Mouse (Mus musculus): ENCODE measurements around the gene Limd2. TPM values are rescaled to one million over a fixed set of nuclear protein-coding genes. Genes with fewer than 3 reads are reported as not detected.

The Limd2 gene
- polyA plus RNA-seq, 1 experiment from 2014 or later, result 591 TPM

- no peak overlapping the region for H3K9ac ChIP-seq (ENCODE audit: low read length)
- no peak overlapping the region for H3K27ac ChIP-seq (replicated peaks; ENCODE audit: low read depth, low read length)
- ATAC-seq (ENCODE audit: insufficient number of reproducible peaks, low FRiP score, low TSS enrichment, low read depth) (no peak), DNase-seq (ENCODE audit: low spot score) (no peak)
- H3K36me3 ChIP-seq (ENCODE audit: control insufficient read depth, insufficient read depth, low read length), result no peaks in the 10 kb centered on the region
- WGBS, result 68% methylated on average over 5 of the region's 5 CpGs
- H3K4me1 ChIP-seq (ENCODE audit: control insufficient read depth, insufficient read depth, low read length), result no peaks in the 10 kb centered on the region
- no peak overlapping the region for H3K4me2 ChIP-seq (ENCODE audit: low read depth, severe bottlenecking)
- no peaks in the 10 kb centered on the region for H3K27me3 ChIP-seq (ENCODE audit: control insufficient read depth, insufficient read depth, low read length)
- H3K4me3 ChIP-seq (ENCODE audit: low read depth, low read length), result no peak overlapping the region
- no peaks in the 10 kb centered on the region for H3K9me3 ChIP-seq (ENCODE audit: control insufficient read depth, low read length)
These were observed 17.5 kb upstream of the Limd2 start for GRCm38 (mm10) chr11:106178036-106178782.

- no peak overlapping the region for H3K4me2 ChIP-seq (ENCODE audit: low read depth, severe bottlenecking)
- no peaks in the 10 kb centered on the region for H3K9me3 ChIP-seq (ENCODE audit: control insufficient read depth, low read length)
- no peaks in the 10 kb centered on the region for H3K4me1 ChIP-seq (ENCODE audit: control insufficient read depth, insufficient read depth, low read length)
- 87% methylated on average over 5 of the region's 5 CpGs for WGBS
- ATAC-seq (ENCODE audit: insufficient number of reproducible peaks, low FRiP score, low TSS enrichment, low read depth) (no peak), DNase-seq (ENCODE audit: low spot score) (no peak)
- no peak overlapping the region for H3K4me3 ChIP-seq (ENCODE audit: low read depth, low read length)
- H3K9ac ChIP-seq (ENCODE audit: low read length), result no peak overlapping the region
- H3K27ac ChIP-seq (replicated peaks; ENCODE audit: low read depth, low read length), result no peak overlapping the region
- H3K27me3 ChIP-seq (ENCODE audit: control insufficient read depth, insufficient read depth, low read length), result no peaks in the 10 kb centered on the region
- no peaks in the 10 kb centered on the region for H3K36me3 ChIP-seq (ENCODE audit: control insufficient read depth, insufficient read depth, low read length)
These were observed 15.7 kb upstream of the Limd2 start for GRCm38 (mm10) chr11:106176372-106176771.

DNA sequence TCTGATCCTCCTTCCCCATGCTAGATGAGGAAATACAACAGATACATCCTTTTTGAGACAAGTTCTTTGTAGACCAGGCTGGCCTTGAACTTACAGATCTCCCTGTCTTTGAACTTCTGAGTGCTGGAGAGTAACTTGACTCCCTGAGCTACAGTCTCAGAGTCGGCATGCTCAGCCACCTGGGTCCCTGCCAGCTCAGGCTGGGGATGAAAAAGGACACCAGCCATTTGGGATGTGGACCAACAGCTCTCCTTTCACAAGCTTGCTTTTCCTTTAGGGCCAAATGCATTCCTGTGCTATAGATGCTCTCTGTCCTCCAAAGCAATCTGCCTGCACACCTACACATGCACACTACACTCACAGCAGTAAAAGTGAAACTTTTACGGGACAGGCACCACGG lies 14.4 kb upstream of the Limd2 start:
- no peaks in the 10 kb centered on the region for H3K9me3 ChIP-seq (ENCODE audit: control insufficient read depth, low read length)
- ATAC-seq (ENCODE audit: insufficient number of reproducible peaks, low FRiP score, low TSS enrichment, low read depth), result no peak

DNA sequence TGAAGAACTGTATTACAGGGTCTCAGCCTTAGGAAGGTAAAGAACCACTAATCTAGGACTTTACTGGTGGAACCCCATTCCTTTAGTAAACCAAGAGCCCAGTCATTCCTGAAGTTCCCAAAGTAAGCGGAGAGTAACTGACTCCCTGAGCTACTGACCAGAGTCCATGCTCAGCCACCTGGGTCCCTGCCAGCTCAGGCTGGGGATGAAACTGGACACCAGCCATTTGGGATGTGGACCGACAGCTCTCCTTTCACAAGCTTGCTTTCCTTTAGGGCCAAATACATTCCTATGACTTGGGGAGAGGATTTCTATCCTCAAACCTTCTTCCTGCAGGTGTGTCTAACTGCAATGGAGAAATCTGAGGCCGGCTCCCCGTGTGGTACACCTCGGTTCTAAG lies 13.7 kb upstream of the Limd2 start:
- H3K9me3 ChIP-seq (ENCODE audit: control insufficient read depth, low read length), result no peaks in the 10 kb centered on the region
- H3K4me3 ChIP-seq (ENCODE audit: low read depth, low read length), result no peak overlapping the region
- no peak overlapping the region for H3K27ac ChIP-seq (replicated peaks; ENCODE audit: low read depth, low read length)
- H3K4me1 ChIP-seq (ENCODE audit: control insufficient read depth, insufficient read depth, low read length), result no peaks in the 10 kb centered on the region
- ATAC-seq (ENCODE audit: insufficient number of reproducible peaks, low FRiP score, low TSS enrichment, low read depth) (no peak), DNase-seq (ENCODE audit: low spot score) (no peak)
- WGBS, result 82% methylated on average over 5 of the region's 5 CpGs
- H3K9ac ChIP-seq (ENCODE audit: low read length), result no peak overlapping the region
- peaks cover 2% of the 10 kb centered on the region; the same call in 1 of the 2 replicates for H3K36me3 ChIP-seq (ENCODE audit: control insufficient read depth, insufficient read depth, low read length)
- no peaks in the 10 kb centered on the region for H3K27me3 ChIP-seq (ENCODE audit: control insufficient read depth, insufficient read depth, low read length)
- no peak overlapping the region for H3K4me2 ChIP-seq (ENCODE audit: low read depth, severe bottlenecking)

More for the DNA sequence above, 14.4 kb upstream of the Limd2 start:
- no peak for DNase-seq (ENCODE audit: low spot score)
- no peak overlapping the region for H3K4me2 ChIP-seq (ENCODE audit: low read depth, severe bottlenecking)
- no peaks in the 10 kb centered on the region for H3K4me1 ChIP-seq (ENCODE audit: control insufficient read depth, insufficient read depth, low read length)
- H3K27me3 ChIP-seq (ENCODE audit: control insufficient read depth, insufficient read depth, low read length), result no peaks in the 10 kb centered on the region
- H3K27ac ChIP-seq (replicated peaks; ENCODE audit: low read depth, low read length), result no peak overlapping the region
- WGBS, result 58% methylated on average over 3 of the region's 3 CpGs
- H3K36me3 ChIP-seq (ENCODE audit: control insufficient read depth, insufficient read depth, low read length), result peaks cover 2% of the 10 kb centered on the region; the same call in 1 of the 2 replicates
- no peak overlapping the region for H3K9ac ChIP-seq (ENCODE audit: low read length)
- no peak overlapping the region for H3K4me3 ChIP-seq (ENCODE audit: low read depth, low read length)

- Histone ChIP-seq H3K4me3 (ENCODE audit: low read depth, low read length) (no peak overlapping the region), H3K36me3 (ENCODE audit: control insufficient read depth, insufficient read depth, low read length) (peaks cover 2% of the 10 kb centered on the region; the same call in 1 of the 2 replicates), H3K4me2 (ENCODE audit: low read depth, severe bottlenecking) (no peak overlapping the region), H3K4me1 (ENCODE audit: control insufficient read depth, insufficient read depth, low read length) (no peaks in the 10 kb centered on the region), H3K9ac (ENCODE audit: low read length) (no peak overlapping the region), H3K27me3 (ENCODE audit: control insufficient read depth, insufficient read depth, low read length) (no peaks in the 10 kb centered on the region), H3K9me3 (ENCODE audit: control insufficient read depth, low read length) (no peaks in the 10 kb centered on the region), H3K27ac (replicated peaks; ENCODE audit: low read depth, low read length) (no peak overlapping the region)
- WGBS, result 98% methylated on average over 2 of the region's 2 CpGs
- DNase-seq (ENCODE audit: low spot score) (no peak), ATAC-seq (ENCODE audit: insufficient number of reproducible peaks, low FRiP score, low TSS enrichment, low read depth) (no peak)
These were observed 12.6 kb upstream of the Limd2 start for GRCm38 (mm10) chr11:106173228-106173627.

DNA sequence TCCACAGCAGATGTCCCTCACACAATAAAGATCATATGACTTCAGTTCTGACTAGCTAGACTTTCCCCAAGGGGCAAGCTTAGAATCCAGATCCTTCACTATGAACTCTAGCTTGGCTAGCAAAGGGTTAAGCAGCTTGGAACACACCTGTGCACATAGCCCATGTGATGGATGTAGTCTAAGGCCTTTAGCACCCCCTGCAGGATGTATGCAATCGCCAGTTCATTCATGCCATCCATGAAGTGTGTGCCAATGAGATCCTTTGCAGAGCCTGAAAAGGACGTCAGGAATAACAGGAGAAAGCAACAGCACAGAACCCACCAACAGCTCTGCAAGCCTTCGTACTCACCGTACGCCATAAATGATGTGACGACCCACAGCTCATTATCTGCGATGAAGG lies 10.1 kb upstream of the Limd2 start:
- no peak overlapping the region for H3K4me2 ChIP-seq (ENCODE audit: low read depth, severe bottlenecking)
- no peak overlapping the region for H3K9ac ChIP-seq (ENCODE audit: low read length)
- no peaks in the 10 kb centered on the region for H3K4me1 ChIP-seq (ENCODE audit: control insufficient read depth, insufficient read depth, low read length)
- 79% methylated on average over 7 of the region's 7 CpGs for WGBS
- ATAC-seq (ENCODE audit: insufficient number of reproducible peaks, low FRiP score, low TSS enrichment, low read depth), result no peak
- no peaks in the 10 kb centered on the region for H3K9me3 ChIP-seq (ENCODE audit: control insufficient read depth, low read length)
- no peak overlapping the region for H3K27ac ChIP-seq (replicated peaks; ENCODE audit: low read depth, low read length)
- no peak for DNase-seq (ENCODE audit: low spot score)
- peaks cover 7% of the 10 kb centered on the region for H3K36me3 ChIP-seq (ENCODE audit: control insufficient read depth, insufficient read depth, low read length)
- H3K4me3 ChIP-seq (ENCODE audit: low read depth, low read length), result no peak overlapping the region
- H3K27me3 ChIP-seq (ENCODE audit: control insufficient read depth, insufficient read depth, low read length), result no peaks in the 10 kb centered on the region

DNA sequence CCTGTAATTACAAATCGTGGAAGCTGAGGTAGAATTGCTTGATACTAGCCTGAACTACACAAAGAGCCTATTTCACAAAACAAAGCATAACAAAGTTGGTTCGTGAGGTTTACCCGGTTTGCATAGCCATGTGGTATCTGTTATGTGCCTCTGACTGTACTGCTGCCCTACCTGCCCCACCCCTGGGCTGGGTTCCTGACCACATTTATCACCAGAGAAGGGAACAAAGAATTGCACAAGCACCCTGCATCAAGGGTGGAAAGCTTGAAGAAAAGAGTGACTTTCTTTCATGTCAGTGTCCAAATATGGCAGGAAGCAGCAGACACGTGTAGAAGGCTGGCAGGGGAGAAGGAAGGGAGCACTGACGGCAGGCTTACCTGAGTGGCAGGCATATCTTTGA lies 6.8 kb upstream of the Limd2 start:
- H3K4me3 ChIP-seq (ENCODE audit: low read depth, low read length), result no peak overlapping the region
- ATAC-seq (ENCODE audit: insufficient number of reproducible peaks, low FRiP score, low TSS enrichment, low read depth) (no peak), DNase-seq (ENCODE audit: low spot score) (no peak)
- WGBS, result 86% methylated on average over 5 of the region's 5 CpGs
- H3K27me3 ChIP-seq (ENCODE audit: control insufficient read depth, insufficient read depth, low read length), result no peaks in the 10 kb centered on the region
- no peak overlapping the region for H3K4me2 ChIP-seq (ENCODE audit: low read depth, severe bottlenecking)
- H3K4me1 ChIP-seq (ENCODE audit: control insufficient read depth, insufficient read depth, low read length), result no peaks in the 10 kb centered on the region
- H3K27ac ChIP-seq (replicated peaks; ENCODE audit: low read depth, low read length), result no peak overlapping the region
- H3K9me3 ChIP-seq (ENCODE audit: control insufficient read depth, low read length), result no peaks in the 10 kb centered on the region
- H3K36me3 ChIP-seq (ENCODE audit: control insufficient read depth, insufficient read depth, low read length), result peaks cover 12% of the 10 kb centered on the region
- H3K9ac ChIP-seq (ENCODE audit: low read length), result no peak overlapping the region

DNA sequence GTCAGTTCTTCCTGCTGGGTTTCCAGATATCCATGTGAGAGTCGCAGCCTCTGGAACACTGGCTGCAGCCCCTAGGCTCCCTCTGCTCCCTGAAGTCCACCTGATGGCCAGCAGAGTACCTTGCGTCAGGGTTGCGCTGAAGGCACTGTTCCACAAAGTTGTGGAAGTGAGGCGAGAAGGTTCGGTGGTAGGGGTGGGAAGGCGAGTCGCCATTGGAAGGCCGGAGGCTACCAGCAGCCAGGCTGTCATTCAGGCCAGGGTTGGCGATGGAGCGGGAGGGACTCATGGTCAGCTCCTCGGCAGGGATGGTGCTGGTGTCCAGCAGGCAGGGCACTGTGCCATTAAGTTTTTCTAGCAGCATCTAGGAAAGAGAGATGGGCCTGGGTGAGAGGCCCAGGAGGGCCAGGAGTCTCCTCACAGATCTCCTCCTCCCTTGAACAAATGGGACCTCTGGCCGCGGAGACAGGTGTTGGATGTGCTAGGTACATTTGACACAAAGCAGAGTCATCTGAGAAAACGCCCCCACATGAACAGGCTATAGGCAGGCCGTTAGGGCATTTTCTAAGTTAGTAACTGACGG lies 4.0 kb upstream of the Limd2 start:
- Histone ChIP-seq H3K36me3 (ENCODE audit: control insufficient read depth, insufficient read depth, low read length) (peaks cover 10% of the 10 kb centered on the region), H3K4me3 (ENCODE audit: low read depth, low read length) (no peak overlapping the region), H3K27ac (replicated peaks; ENCODE audit: low read depth, low read length) (no peak overlapping the region), H3K9me3 (ENCODE audit: control insufficient read depth, low read length) (no peaks in the 10 kb centered on the region), H3K4me2 (ENCODE audit: low read depth, severe bottlenecking) (no peak overlapping the region), H3K27me3 (ENCODE audit: control insufficient read depth, insufficient read depth, low read length) (no peaks in the 10 kb centered on the region), H3K9ac (ENCODE audit: low read length) (no peak overlapping the region), H3K4me1 (ENCODE audit: control insufficient read depth, insufficient read depth, low read length) (peaks cover 8% of the 10 kb centered on the region)
- ATAC-seq (ENCODE audit: insufficient number of reproducible peaks, low FRiP score, low TSS enrichment, low read depth) (no peak), DNase-seq (ENCODE audit: low spot score) (no peak)
- WGBS, result 88% methylated on average over 16 of the region's 16 CpGs
